Mouse (Mus musculus) lung, postnatal 0 days (tissue): ENCODE measurements around the gene Tmem238.

Experiments used
- CTCF ChIP-seq: IDR thresholded peaks from 2 replicates; pipeline ENCODE4 v1.5.1; 2016; ENCODE audit warnings: antibody characterized with exemption, mild to moderate bottlenecking
- EP300 ChIP-seq: IDR thresholded peaks from 2 replicates; pipeline ENCODE4 v1.6.1; 2016; ENCODE audit warnings: antibody characterized with exemption, mild to moderate bottlenecking, control low read depth

DNA sequence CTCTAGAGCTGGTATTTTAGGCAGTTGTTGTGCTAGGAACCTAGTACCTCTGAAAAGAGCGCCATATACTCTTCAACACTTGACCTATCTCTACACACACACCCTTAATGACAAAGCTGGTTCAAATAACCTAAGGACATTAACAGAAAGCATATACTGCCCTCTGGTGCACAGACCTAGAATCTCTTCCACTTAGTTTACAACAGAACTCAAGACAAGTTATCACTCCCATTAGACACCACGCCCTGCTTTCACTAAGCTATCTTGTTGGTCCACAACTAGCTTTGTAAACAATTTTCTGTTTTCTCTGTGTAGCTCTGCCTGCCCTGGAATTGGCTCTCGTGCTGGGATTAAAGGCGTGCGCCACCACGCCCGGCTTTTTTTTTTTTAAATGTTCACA, 17.3 kb upstream of the Tmem238 start:
- TF ChIP-seq CTCF, result peak; percentile 75
- TF ChIP-seq EP300, result no peak
